Mouse (Mus musculus): Measurements from ENCODE around the gene Gm21936.
"Not testable (repeated sequence)": the region's sequence is repeated elsewhere in the genome, so short reads cannot be mapped to it uniquely, and the experiment has no call there.

Gene Gm21936

GRCm38 (mm10) chr12:87795212-87795611, at the start of gene Gm21936:
Gene Gm21936 (plus strand): TSS chr12:87795512.
- DNase-seq = not testable (repeated sequence)

DNA sequence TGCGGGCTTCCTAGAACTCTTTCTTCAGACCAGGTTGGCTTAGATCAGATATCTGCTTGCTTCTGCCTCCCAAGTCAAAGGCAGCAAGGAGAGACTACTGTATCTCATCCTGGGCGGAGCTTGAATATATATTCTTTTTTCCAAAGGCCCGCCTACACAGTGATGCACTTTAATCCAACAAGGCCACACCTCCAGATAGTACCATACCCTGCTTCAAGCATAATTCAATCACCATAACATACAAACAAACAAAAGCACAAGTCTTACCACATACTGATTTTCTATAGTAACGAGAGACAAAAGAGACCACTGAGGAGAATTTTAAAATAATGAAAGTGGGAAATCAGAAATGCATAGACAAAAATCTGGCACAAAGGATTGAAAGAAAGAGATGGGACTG, 19.7 kb upstream of the Gm21936 start, which contains the start of gene Gm21319:
Gene Gm21319, minus strand, starts transcription at position 101 of the 400 bp plus-strand sequence.
- not testable (repeated sequence) for DNase-seq

DNA sequence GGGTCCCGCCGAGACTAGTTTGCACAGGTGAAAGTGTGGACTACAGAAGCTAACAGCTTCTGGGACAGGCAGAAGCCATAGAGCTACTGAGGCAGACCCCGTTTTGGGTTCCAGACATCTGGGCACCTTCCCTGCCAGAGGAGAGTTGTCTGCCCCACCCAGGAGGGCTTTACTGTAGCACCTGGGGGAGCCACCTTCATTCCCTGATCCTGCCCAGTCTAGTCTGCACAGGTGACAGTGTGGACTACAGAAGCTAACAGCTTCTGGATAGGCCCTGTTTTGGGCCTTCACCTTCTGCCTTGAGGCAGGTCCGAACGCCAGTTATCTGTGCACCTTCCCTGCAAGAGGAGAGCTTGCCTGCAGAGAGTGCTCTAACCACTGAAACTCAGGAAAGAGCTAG, 2.7 kb downstream of the Gm21936 start:
- peak in 1 of 2 experiments; percentile 2 for DNase-seq

DNA sequence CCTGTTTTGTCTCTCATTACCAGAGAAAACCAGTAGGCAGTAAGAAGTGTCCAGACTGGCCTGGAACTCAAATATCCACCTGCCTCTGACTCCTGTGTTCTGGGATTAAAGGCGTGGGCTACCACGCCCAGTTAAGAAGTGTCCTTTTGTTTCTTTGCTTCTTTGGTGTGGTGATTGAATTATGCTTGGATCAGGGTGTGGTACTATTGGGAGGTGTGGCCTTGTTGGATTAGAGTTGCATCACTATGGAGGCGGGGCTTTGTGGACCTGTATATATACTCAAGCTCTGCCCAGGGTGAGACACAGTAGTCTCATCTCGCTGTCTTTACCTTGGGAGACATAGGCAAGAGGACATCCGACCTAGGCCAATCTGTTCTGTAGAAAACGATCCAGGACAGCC, 21.0 kb downstream of the Gm21936 start, which contains the start of gene BB287469:
Gene BB287469, plus strand, starts transcription at position 301 of the 400 bp plus-strand sequence.
- not testable (repeated sequence) for DNase-seq

DNA sequence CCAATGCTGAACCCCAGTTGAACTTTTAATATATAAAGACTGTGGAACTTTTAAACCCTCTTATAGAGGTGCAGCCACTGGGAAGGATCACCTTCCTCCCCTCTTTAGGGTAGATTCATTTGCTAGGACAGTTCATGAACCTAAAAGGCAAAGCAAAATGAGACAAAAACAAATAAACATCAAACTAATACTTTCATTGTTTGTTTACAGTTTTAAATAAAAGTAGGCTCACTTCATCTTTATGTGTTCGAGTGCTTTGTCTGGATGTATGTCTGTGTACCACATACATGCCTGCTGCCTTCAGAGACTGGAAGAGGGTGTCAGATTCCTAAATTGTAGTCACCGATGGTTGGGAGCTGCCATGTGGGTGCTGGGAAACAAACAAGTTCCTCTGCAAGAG, 46.9 kb downstream of the Gm21936 start, which contains the start of gene Gm2001:
Gene Gm2001, minus strand, starts transcription at position 101 of the 400 bp plus-strand sequence.
- DNase-seq = not testable (repeated sequence)
